Mouse (Mus musculus) cortical plate, adult 2 months (tissue): Measurements from ENCODE around the gene Plekha6. TPM values are rescaled to one million over a fixed set of nuclear protein-coding genes. Genes with fewer than 3 reads are reported as not detected.

Experiments
- H3K27ac ChIP-seq: fragments of 200-500 bp; 2 replicates; pipeline ENCODE4 v1.5.1; 2012; ENCODE audit warnings: low read length, control low read depth, inconsistent platforms; ENCODE audit not compliant: insufficient read depth
- H3K4me1 ChIP-seq: fragments of 200-500 bp; 2 replicates; pipeline ENCODE4 v1.6.1; 2011; ENCODE audit warnings: low read length; ENCODE audit not compliant: control insufficient read depth, insufficient read depth
- H3K4me3 ChIP-seq: fragments of 200-500 bp; 2 replicates; pipeline ENCODE4 v1.5.1; 2011; ENCODE audit warnings: mild to moderate bottlenecking, low read length, control low read depth; ENCODE audit not compliant: insufficient read depth
- CTCF ChIP-seq: fragments of 200-500 bp; IDR thresholded peaks from 2 replicates; pipeline ENCODE4 v1.5.1; 2011; ENCODE audit warnings: mild to moderate bottlenecking, control low read depth, low read length; ENCODE audit not compliant: insufficient read depth; ENCODE audit errors: extremely low read depth
- POLR2A ChIP-seq: fragments of 200-500 bp; IDR thresholded peaks from 2 replicates; pipeline ENCODE4 v1.6.1; 2011; ENCODE audit warnings: mild to moderate bottlenecking, low read length, control low read depth; ENCODE audit not compliant: insufficient read depth; ENCODE audit errors: extremely low read depth
- polyA plus RNA-seq: library from polyadenylated mRNA; depleted of rRNA; stranded (reverse); fragments of >200 nt; gene quantifications from 2 replicates; pipeline ENCODE4 v1.2.3, GENCODE M21; 2012

Plekha6 gene
- polyA plus RNA-seq, 1 experiment, result 83.2 TPM

- TF ChIP-seq CTCF (no peak), POLR2A (no peak)
- H3K4me3 ChIP-seq, result no peak overlapping the region
- no peak overlapping the region for H3K27ac ChIP-seq
- H3K4me1 ChIP-seq, result peaks cover 2% of the 10 kb centered on the region; the same call in 1 of the 2 replicates
Observed at GRCm38 (mm10) chr1:133258694-133259093, 94.7 kb downstream of the Plekha6 start.

DNA sequence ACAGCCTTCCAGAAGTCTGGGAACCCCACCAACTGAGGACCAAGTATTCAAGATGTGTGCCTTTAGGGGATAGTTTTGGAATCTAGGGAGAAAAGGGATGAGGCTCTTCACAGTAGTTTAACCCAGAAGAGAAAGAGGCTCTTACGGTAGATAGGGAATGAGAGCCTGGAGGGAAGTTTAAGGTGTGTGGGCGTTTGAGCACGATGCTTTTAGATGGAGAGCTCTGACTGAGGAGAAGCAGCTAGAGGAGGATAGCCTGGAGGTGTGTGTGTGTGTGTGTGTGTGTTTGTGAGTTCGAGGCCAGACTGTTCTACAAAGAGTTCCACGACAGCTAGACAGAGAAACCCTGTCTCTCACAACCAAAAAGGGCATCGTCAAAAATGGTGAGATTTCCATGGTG lies 98.6 kb downstream of the Plekha6 start:
- Histone ChIP-seq H3K27ac (no peak overlapping the region), H3K4me1 (0 out of 2 replicates have a peak, but pooled peaks cover 1% of the 10 kb centered on the region), H3K4me3 (no peak overlapping the region)
- no peak for TF ChIP-seq POLR2A
- no peak for TF ChIP-seq CTCF

DNA sequence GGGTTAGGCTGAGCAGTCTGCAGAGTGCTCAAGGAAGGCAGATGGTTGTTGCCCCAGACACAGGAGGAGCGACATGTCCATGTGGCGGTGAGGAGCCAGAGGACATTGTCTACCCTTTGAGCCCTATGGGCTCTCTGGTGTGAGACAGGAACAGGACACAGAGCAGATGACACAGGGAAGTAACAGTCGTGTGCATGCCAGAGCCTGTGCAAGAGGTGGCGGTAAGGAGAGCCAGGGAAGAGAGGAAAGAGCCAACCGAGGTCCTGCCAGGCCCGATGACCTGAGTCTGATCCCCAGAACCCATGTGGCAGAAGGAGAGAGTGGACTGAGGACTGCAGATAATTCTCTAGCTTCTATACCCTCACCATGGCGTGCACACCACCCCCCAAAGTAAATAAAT lies 99.1 kb downstream of the Plekha6 start:
- Histone ChIP-seq H3K27ac (no peak overlapping the region), H3K4me3 (no peak overlapping the region), H3K4me1 (0 out of 2 replicates have a peak, but pooled peaks cover 1% of the 10 kb centered on the region)
- TF ChIP-seq POLR2A (no peak), CTCF (no peak)

- H3K4me3 ChIP-seq, result no peak overlapping the region
- H3K4me1 ChIP-seq, result 0 out of 2 replicates have a peak, but pooled peaks cover 1% of the 10 kb centered on the region
- H3K27ac ChIP-seq, result no peak overlapping the region
- TF ChIP-seq POLR2A (no peak), CTCF (no peak)
Observed at GRCm38 (mm10) chr1:133264367-133264766, 100.4 kb downstream of the Plekha6 start.

- 0 out of 2 replicates have a peak, but pooled peaks cover 1% of the 10 kb centered on the region for H3K4me1 ChIP-seq
- no peak overlapping the region for H3K4me3 ChIP-seq
- TF ChIP-seq CTCF, result no peak
- TF ChIP-seq POLR2A, result no peak
- H3K27ac ChIP-seq, result no peak overlapping the region
Observed at GRCm38 (mm10) chr1:133265114-133265766, 101.2 kb downstream of the Plekha6 start.

DNA sequence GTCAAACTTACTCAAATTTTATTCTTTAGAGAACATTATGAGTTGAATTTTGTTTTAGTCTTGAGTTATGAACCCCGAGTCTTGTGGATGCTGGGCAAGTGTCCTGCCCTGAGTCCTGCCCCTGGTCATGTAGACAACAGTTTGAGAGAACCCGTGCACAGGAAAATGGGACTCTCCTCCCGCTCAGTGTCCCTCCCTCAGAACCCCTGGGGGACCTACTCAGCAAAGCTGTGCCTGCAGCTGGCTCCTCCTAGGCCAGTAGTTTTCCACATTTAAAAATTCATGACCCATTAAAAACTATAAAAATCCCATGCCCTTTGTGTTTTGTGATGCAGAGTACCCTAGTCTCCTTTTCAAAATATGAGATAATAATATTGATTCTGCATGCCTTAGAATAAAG lies 103.1 kb downstream of the Plekha6 start:
- Histone ChIP-seq H3K4me3 (no peak overlapping the region), H3K4me1 (0 out of 2 replicates have a peak, but pooled peaks cover 1% of the 10 kb centered on the region), H3K27ac (no peak overlapping the region)
- TF ChIP-seq CTCF (no peak), POLR2A (no peak)

GRCm38 (mm10) chr1:133267813-133268492 lies 103.9 kb downstream of the Plekha6 start:
- Histone ChIP-seq H3K4me3 (no peak overlapping the region), H3K27ac (no peak overlapping the region), H3K4me1 (0 out of 2 replicates have a peak, but pooled peaks cover 1% of the 10 kb centered on the region)
- TF ChIP-seq POLR2A (no peak), CTCF (no peak)

GRCm38 (mm10) chr1:133268503-133268902 lies 104.5 kb downstream of the Plekha6 start:
- 0 out of 2 replicates have a peak, but pooled peaks cover 1% of the 10 kb centered on the region for H3K4me1 ChIP-seq
- TF ChIP-seq CTCF (no peak), POLR2A (no peak)
- H3K27ac ChIP-seq, result no peak overlapping the region
- no peak overlapping the region for H3K4me3 ChIP-seq

GRCm38 (mm10) chr1:133270336-133270735 lies 106.3 kb downstream of the Plekha6 start:
- Histone ChIP-seq H3K4me1 (0 out of 2 replicates have a peak, but pooled peaks cover 1% of the 10 kb centered on the region), H3K27ac (no peak overlapping the region), H3K4me3 (no peak overlapping the region)
- TF ChIP-seq POLR2A, result no peak

- Histone ChIP-seq H3K4me1 (no peaks in the 10 kb centered on the region; the same call in 1 of the 2 replicates), H3K27ac (no peak overlapping the region), H3K4me3 (no peak overlapping the region)
- TF ChIP-seq CTCF, result no peak
- no peak for TF ChIP-seq POLR2A
Observed at GRCm38 (mm10) chr1:133274163-133274562, 110.2 kb downstream of the Plekha6 start.
